Mouse (Mus musculus): Measurements from ENCODE around the gene Dip2b.

GRCm38 (mm10) chr15:100245951-100246350 is 207.5 kb downstream of the Dip2b start:
- no peak for TF ChIP-seq CTCF (IDR thresholded peaks at IDR 0.05; ENCODE audit: low read depth)
- no peak for TF ChIP-seq EP300 (IDR thresholded peaks at IDR 0.05; ENCODE audit: low read depth)
